Mouse (Mus musculus): ENCODE measurements around the gene Trib2. TPM values are rescaled to one million over a fixed set of nuclear protein-coding genes. Genes with fewer than 3 reads are reported as not detected.

Trib2 gene
- polyA plus RNA-seq, 1 experiment = 12.6 TPM

DNA sequence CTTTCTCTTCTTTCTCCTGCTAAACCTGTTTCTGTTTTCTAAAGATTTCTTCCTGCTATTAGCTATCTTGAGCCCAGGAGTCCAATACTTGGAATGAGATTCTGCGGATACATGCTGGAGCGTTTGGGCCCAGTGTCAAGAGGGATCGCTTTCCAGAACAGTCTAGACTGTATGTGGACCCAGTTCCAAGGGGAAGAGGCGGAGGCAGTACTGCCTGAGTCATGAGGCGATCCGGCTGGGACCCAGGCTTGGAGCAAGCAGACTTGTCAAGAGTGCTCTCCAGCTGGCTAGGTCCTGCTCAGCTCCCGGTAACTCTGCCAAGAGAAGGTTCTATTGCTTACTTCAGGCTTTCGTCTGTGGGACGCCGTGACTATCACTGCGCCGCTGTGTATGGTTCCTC lies 50.7 kb downstream of the Trib2 start:
- DNase-seq (ENCODE audit: low read depth) = no peak

DNA sequence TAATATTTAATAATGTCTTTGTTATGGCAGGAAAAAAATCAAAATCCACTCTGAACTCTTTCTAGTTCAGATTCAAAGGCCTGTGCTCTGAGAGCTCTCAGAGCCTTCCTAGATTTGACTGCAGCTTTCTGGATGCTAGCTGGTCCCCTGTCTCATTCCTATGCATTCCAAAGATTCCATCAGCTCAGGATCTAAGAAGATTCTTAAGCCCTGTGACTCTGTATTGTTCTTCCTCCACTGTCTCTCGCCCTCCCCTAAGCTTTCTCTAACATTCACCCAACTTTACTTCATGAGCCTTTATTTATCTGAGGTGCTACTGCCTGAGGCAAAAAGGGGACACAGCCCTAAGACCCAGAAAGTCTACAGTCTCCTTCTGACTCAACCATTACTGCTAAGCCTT lies 51.5 kb downstream of the Trib2 start:
- no peak for DNase-seq (ENCODE audit: low read depth)

GRCm38 (mm10) chr12:15761453-15762116 lies 55.1 kb downstream of the Trib2 start:
- no peak for DNase-seq (ENCODE audit: low read depth)

GRCm38 (mm10) chr12:15760684-15761083 lies 56.0 kb downstream of the Trib2 start:
- no peak for DNase-seq (ENCODE audit: low read depth)

DNA sequence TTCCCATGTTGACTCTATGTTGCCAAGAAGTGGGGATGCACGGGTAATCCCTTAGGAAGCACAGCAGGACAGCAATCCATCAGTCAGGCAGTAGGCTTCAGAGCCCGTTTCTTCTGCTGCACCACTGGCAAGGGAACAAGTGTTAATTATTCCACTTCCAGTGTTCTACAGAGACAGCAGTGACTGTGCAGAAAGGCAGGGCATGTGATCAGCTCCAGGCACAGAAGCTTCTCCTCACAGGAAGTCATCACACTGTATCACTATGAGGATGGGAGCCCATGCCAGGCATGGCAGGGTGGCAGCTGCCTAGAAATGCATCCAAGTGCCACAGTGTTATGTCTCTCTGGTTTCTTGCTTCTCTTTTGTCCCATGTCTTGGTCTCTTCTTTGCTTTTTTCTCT lies 57.9 kb downstream of the Trib2 start:
- no peak for DNase-seq (ENCODE audit: low read depth)

GRCm38 (mm10) chr12:15757351-15757750 lies 59.4 kb downstream of the Trib2 start:
- DNase-seq (ENCODE audit: low read depth) = no peak

GRCm38 (mm10) chr12:15755030-15755690 lies 61.6 kb downstream of the Trib2 start:
- DNase-seq (ENCODE audit: low read depth) = no peak

DNA sequence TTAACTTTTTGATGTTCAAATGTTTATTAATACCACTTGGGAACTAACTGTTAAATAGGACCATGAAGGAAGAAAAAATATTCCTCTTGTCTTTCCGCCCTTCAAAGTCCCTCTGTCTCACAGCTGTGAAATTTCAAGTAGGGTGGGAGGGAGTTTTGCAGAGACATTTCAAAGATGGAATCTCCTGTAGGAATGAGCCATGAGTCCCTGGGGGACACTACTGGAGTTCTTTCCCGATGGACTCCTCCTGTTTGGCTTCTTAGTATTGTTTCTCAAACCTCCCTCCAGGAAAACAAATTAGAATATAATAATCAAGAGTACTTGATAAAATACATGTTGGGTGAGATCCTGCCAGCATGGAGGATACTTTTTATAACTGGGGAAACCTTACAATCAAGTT lies 62.1 kb downstream of the Trib2 start:
- no peak for DNase-seq (ENCODE audit: low read depth)

DNA sequence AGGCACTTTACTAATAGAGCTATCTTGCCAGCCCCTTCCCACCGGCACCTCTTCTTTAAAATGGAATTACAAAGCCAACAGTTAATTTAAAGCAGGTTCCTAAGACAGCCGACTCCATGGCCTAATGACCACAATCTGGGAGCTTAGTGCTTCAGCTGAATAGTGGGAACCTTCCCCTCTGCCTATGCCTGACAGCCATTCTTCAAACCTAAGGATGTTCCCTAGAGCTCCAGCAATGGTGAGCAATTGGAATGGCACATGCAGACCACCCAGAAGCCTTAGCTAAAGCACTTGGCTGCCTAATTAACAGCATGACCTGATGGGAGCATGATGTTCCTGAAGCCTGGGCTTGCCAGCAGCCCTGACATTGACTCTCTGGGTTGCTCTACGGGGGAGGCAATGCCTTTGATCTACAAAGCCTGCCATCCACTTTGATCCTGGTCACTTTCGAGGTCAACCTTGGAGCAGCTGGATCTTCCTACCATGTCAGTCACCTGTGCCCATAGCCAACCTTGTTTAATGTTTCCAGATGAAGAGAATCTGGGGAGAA lies 67.0 kb downstream of the Trib2 start:
- no peak for DNase-seq (ENCODE audit: low read depth)

DNA sequence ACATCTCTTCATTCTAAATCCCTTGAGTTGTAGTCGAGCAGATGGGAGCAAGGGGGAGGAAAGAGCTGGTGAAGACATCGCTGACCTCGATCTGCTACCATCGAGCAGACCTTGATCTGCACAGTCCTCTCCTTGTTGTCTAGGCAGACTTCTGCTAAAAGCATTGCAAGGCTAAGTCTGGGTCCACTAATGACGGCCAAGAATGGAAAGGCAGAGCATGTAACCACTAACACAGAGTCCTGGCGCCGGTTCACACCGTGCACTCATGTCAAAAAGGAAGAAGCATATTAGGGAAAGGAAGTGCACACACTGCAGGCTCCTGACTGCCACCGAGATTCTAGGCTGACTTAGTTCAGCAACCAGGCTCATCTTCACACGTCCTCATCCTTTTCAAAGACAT lies 71.0 kb downstream of the Trib2 start:
- no peak for DNase-seq (ENCODE audit: low read depth)
